Mouse (Mus musculus) G1E-ER4 (cell line): ENCODE measurements around the gene Doc2a. TPM values are rescaled to one million over a fixed set of nuclear protein-coding genes. Genes with fewer than 3 reads are reported as not detected.
A peak's percentile ranks its signal among the peaks of the same experiment; 100 is the strongest.

Experiments used
- GATA1 ChIP-seq: IDR thresholded peaks from one replicate; pipeline ENCODE4 v1.8.0; 2012; ENCODE audit warnings: low read length, inconsistent platforms
- polyA plus RNA-seq: library from polyadenylated mRNA; stranded (reverse); fragments of >175 nt; gene quantifications from 2 replicates; pipeline ENCODE4 v1.2.3, GENCODE M21; 2012

Gene Doc2a
- polyA plus RNA-seq, result not detected in 2 replicates

DNA sequence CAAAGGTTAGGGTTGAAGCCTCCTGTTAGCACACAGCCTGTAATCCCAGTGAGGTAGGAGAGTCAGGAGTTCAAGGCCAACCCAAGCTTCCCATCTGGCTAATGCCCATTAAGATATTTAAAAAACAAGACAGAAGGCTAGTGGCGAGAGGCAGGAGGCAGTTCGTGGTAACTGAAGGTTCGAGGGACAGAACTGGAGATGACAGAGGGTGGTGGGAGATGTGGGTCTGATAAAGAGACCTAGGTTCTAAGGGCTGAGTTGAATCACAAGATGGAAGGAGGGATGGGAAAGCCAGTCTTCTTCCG lies at the start of gene Doc2a:
Gene Doc2a (plus strand): TSS at position 301 of the 305 bp plus-strand sequence.
- TF ChIP-seq GATA1, result no peak

DNA sequence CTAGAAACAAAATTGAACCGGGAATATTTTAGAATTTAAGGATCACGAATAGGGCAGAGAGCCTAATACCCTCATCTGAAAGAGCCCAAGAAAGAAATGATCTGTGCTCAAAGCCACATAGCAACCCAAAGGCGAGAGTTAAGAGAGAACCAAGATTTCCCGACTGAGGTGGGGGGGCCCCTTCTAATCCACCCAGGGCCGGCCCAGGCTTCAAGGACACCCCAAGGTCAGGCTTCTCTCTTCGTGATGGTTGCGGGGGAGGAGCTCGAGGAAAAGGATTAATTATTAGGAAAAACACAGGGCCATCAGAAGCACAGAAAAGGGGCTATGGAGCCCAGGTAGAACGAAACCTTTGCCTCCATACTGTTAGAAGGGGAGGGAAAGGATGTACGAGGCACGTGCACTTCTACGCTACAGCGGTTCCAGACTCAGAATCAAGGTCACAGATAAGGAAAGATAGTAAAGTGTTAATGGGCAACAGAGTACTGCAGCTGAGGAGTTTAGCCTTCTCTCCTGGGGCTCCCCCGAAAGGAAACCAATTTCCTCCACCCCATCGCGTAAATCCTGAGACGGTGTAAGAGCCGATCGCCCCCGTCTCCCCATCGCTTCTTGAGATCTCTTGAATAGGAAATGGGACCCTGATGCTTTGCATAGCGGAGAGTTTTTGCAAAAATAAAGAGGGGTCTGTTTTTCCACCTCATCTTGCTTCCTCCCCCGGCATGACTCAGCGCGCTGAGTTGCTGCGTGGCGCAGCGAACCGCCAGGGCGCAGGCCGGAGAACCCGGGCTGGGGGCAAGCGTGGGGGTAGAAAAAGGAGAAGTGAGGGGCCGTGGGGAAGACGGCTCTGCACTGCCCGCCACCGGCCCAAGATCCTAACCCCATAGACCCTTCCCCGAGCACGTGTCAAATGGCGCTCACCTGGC lies 48.8 kb upstream of the Doc2a start:
- TF ChIP-seq GATA1, result no peak

DNA sequence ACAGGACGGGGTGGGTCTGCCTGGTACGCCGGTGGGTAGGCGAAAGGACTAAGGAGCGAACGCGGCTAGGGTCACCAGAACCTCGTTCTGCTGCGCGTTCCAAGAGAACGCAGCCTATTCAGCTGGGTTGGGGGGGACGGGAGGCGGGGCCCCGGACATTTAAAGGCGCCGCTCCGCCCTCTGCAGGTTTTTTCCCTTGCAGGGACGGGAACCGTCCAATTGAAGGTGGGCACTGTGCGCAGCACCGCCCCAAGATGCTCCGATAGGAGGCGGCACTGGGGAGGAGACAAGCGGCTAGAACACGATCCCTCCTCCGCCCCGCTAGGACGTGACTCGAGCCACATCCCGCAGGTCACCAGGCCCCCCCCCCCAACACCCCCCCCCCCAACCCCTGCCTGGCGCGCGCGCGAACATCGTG lies 48.2 kb upstream of the Doc2a start:
- TF ChIP-seq GATA1, result no peak

DNA sequence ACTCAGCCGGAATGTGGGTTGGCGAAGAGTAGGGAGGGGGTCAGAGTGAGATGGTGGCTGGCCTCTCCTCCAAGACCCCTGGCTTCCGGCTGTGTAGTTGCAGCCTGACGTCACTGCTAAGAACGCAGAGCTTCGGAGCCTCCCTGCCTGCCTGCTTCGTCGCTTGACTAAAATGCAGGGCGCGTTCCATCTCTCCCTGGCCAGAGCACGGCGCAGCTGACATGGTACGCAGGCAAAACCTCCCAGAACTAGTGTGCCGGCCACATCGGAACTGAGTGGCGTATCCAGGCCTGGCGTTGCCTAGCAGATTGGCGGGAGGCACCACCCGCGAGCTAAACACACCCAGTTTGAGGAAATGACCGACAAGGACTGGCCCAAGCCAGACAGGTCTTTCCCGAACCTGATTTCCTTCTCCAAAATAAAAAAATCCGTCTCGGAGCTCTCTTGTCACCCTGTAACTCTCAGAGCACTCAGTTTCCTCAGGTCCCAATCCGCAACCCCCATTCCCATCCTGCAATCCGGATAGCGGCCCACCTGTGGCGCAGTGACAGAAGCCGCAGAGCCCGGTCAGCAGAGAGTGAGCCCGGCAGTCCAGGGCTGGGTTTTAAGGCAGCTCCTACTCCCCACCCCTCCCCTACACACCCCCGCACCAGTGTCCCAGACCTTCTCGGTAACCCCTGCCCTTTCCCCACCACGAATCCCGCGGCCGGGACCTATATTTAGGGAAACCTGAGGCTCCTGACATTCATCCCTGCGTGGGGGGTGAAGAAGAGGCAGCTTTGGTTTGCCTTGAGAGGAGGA lies 47.5 kb upstream of the Doc2a start:
- no peak for TF ChIP-seq GATA1

DNA sequence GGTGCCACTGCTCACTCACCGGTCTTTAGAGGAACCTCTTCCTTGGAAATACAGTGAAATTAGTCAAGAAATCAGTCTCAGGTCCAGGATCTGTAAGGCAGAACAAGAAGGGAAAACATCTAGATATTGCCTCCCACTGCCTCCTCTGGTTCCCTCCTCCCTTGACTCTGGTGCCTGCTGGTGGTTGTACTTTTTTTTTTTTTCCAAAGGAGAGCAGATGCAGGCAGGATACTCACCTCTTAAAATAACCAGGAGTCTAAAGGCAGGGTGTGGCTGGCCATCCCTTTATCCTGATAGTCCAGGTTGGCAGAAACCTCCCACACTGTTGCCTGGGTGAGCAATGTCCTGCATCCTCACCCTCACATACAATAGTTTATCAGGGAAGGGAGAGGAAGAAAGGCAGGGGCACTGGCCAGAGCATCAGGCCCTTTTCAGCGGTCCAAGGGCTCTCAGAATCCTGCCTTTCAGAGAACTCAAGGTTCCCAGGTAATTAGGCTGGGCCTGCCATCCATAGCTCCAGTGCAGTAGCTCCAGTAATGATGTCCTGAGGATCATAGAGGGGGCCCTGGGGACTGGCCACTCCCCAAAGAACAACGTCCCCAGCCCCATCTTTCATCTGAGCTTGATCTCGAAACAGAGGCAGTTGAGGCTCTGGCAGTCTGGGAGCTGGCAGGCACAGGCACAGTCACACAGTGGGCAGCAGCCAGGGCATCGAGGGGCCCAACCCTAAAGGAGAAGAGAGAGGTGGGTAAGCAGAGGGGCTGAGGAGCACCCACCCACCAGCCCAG lies 46.8 kb upstream of the Doc2a start:
- TF ChIP-seq GATA1, result no peak

DNA sequence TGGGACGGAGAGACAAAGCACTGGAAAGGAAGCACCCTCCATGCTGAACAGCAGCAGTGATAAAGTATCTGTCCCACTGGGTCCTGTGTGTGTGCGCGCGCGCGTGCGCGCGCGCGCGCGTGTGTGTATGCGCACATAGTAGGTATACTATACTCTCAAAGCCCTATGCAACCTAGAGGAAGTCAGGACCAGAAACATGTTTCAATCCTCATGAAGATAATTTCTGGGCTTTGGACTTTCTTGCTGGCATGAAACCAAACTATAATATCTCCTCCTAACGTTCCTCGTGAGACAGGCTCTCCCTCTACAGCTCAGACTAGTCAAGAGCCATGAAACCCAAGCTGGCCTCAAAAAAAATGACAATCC lies 46.2 kb upstream of the Doc2a start:
- no peak for TF ChIP-seq GATA1

DNA sequence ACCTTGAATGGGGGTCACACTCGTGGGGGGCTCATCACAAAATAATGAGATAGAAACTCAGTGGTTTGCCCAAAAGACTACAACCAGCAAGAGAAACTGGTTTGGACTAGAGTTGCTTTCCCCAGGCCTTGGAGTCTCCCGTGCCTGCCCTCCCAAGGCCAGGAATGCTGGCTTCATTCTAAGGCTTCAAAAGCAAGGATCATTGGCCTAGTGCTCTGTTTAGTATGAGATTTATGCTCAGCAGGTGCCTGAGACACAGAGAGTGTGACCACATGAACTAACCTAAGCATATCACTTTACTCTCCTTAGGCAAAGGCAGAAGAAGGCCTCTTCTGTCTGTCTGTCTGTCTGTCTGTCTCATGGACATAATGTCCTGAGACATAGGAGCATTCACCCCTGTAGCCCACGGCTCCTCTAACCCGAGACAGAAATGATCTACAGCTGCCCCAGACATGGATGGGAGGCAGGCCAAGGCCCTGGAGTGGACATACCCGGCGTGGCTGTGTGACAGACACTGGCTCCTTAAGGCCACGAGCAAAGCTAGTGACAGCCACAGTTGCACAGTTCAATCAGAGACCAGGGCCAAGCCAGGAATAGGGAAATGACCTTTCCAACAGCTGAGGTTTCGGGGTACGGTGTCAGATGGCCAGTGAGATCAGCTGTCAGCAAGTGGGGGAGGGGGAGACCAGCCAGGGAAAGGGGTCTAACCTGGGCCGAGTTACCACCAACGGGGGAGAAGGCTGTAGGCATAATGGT lies 44.9 kb upstream of the Doc2a start:
- TF ChIP-seq GATA1, result no peak

DNA sequence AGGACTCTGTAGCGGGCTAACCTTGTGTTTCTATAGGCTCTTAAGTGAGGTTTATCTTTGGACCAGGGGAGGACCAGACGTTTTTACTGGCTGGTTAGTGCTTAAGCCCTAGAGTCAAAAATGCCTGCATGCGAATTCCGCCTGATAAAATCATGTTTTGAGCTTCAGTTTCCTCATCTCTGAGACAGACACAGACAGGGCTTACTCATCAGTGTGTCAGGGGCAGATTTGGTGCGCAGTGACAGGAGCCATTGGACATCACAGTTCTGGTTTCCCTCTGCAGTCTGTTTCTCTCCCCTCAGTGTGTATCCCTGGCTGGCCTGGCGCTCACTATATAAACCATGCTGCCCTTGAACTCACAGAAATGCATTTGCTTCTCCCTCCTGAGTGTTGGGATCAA lies 44.0 kb upstream of the Doc2a start:
- TF ChIP-seq GATA1, result peak; percentile 26

DNA sequence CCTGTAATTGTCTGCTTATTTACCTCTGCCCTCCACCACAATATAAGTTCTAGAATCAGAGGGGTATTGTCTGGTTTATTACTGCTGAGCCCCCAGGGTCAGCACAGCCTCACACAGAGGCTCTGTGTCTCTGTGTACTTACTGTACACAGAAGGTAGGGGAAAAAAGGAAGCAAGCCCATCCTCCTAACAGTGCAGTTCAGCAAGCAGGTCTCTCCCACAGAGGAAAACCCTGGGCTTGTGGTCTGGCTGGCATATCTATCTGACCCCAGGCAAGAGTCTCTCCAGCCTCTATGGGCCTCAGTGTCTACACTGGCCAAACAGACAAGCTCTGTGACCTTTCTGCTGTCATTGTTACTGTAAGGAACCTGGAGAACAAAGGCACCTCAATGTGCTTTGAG lies 43.5 kb upstream of the Doc2a start:
- TF ChIP-seq GATA1, result no peak

DNA sequence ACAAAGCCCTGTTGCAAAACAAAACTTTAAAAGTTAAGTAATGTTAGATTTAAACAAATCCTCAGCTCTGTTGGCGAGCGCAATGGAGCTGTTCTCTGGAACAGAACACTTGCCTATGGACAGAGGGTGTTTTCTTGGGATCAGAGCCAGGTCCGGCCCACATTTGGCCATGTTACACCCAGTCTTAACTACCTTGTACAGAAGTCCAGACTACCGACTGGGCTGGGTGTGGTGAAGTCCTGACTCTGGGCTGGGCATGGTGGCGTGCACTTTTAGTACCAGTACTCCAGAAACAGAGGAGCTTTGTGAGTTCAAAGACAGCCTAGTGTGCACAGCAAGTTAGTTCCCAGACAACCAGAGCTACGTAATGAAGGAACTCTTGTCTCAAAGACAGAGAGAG lies 40.3 kb upstream of the Doc2a start:
- TF ChIP-seq GATA1, result no peak

DNA sequence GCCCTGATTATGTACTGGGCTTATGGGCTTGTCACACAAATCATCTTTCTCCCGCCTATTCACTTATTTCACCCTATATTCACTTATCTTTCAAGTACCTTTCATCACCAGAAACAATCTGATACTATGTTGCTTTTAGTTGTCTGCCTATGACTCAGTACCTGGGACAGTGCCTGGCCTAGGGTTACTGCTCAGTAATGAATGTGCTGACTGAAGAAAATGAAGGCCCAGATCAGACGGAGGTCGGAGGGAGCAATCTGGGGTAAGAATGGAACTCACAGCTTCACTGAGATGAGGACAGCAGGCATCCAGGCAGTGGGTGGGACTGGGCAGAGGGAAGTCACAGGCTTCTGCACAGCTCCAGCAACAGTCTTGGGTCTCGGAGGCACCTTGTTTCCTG lies 39.8 kb upstream of the Doc2a start:
- TF ChIP-seq GATA1, result no peak

DNA sequence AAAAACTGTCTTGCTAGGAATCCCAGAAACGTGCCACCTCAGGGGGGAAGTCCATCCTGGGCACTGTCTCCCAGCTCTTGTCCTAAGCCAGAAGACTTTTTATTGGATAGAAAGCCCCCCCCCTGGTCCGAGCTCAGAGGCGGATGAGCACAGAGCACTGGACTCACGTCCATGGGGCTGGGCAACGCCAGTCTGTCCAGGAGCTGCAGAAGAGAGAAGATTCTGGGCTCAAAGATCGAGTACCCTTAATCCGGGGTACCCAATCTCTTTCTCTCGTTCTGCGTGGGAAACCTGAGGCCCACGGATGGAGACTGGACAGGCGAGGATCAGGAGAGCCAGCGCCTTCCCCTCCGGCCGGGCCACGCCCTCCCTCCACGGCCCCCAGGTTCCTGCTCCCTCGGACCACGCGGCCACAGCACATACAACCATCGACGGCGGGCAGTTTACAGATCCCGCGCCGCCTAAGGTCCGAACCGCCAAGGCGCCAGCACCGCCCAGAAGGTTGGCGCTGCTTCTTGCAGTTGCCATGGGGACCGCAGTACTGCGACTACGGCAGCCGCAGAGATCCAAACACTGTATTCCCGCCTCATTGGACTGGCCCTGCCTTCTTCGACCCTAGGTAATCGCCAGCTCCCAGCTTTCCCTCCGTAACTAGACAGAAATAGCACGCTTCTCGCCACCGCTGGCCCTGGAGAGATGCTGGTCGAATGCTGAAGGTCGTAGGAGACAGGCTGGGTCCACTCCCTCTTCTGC lies 38.3 kb upstream of the Doc2a start:
- no peak for TF ChIP-seq GATA1

DNA sequence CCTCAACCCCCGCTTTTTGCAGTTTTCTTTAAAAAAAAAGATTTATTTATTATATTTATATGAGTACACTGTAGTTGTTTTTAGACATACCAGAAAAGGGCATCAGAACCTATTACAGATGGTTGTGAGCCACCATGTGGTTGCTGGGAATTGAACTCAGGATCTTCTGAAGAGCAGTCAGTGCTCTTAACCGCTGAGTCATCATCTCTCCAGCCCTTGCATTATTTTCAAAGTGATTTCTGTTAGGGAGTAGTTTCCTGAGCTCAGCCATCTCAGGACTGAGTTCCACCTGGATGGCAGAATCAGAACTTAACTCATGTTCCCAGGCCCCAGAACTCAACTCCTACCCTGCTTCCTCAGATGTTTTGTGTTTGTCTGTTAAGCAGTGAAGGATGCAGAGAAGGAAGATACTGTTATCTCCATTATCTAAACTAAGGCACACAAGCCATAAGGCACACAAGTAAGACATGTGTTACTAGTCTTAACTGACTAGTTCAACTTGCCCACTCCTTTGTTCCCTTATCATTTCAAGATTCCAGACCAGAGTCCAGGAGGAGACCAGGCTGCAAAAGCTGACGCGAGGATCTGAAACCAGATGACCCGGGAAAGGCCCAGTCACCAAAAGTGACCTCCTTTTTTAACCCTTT lies 37.4 kb upstream of the Doc2a start:
- TF ChIP-seq GATA1, result no peak

DNA sequence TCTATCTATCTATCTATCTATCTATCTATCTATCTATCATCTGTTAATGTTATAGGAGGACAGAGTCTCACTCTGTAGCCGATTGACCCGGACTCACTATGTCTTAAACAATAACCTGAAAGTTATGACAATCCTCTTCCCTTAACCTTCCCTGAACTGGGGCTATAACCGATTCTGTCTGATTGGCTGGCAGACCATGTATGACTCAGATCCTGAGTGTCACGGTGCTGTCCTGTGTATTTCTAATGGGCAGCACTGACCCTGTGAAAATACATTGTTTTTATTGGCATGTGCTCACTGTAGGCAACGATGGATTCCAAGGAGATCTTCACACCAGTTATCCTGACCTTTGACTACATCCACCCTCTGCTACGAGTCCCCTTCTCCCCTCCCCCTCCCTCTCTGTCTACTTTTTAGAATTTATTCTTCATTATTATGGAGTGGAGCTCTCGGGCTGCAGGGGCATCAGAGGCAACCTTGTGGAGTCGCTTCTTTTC lies 31.4 kb upstream of the Doc2a start:
- no peak for TF ChIP-seq GATA1
